Mouse (Mus musculus) liver, embryonic 11.5 days (tissue): ENCODE measurements at regions not wholly inside any gene's neighbourhood (a gene's known extent, or its start where the extent isn't known, plus 50 kb on each side); places are given as distances from the start of the nearest gene placed in this dataset.

ENCODE experiments used
- ATAC-seq: fragments of 200-750 bp; cut with Nextera tagmentation; replicated peaks from 2 replicates; pipeline ENCODE4 v1.8.0; 2017; ENCODE audit warnings: moderate number of reproducible peaks, mild to moderate bottlenecking, moderate TSS enrichment, moderate library complexity; ENCODE audit not compliant: low FRiP score
- DNase-seq: peaks from one replicate; pipeline ENCODE4 v3.0.0-alpha.2; 2017; ENCODE audit warnings: low spot score
- H3K27ac ChIP-seq: fragments of 300-500 bp; sonication (generic); 2 replicates; pipeline ENCODE4 v1.5.1; 2014; ENCODE audit warnings: mild to moderate bottlenecking, low read depth, low read length, control low read depth
- H3K27me3 ChIP-seq: fragments of 300-500 bp; sonication (generic); replicated peaks from 2 replicates; pipeline ENCODE4 v1.6.1; 2014; ENCODE audit warnings: low read length, mixed read lengths; ENCODE audit not compliant: control insufficient read depth, insufficient read depth
- H3K36me3 ChIP-seq: fragments of 300-500 bp; sonication (generic); 2 replicates; pipeline ENCODE4 v1.6.1; 2014; ENCODE audit warnings: mild to moderate bottlenecking, low read length, moderate library complexity, mixed read lengths; ENCODE audit not compliant: control insufficient read depth, insufficient read depth
- H3K4me1 ChIP-seq: fragments of 300-500 bp; sonication (generic); replicated peaks from 2 replicates; pipeline ENCODE4 v1.6.1; 2014; ENCODE audit warnings: low read length, mixed read lengths; ENCODE audit not compliant: control insufficient read depth, insufficient read depth
- H3K4me2 ChIP-seq: fragments of 300-500 bp; sonication (generic); 2 replicates; pipeline ENCODE4 v1.6.1; 2014; ENCODE audit warnings: mild to moderate bottlenecking, control low read depth, moderate library complexity
- H3K4me3 ChIP-seq: fragments of 300-500 bp; sonication (generic); 2 replicates; pipeline ENCODE4 v1.5.1; 2014; ENCODE audit warnings: low read depth, low read length, control low read depth
- H3K9ac ChIP-seq: fragments of 300-500 bp; sonication (generic); 2 replicates; pipeline ENCODE4 v1.6.1; 2014; ENCODE audit warnings: low read depth, low read length, control low read depth
- H3K9me3 ChIP-seq: fragments of 300-500 bp; sonication (generic); 2 replicates; pipeline ENCODE4 v1.6.1; 2016; ENCODE audit warnings: low read length, inconsistent platforms, mixed read lengths; ENCODE audit not compliant: control insufficient read depth
- WGBS: fragments of 180-500 bp; shearing (Covaris S2); extraction: QIAGEN DNeasy Blood & Tissue Kit; methylation state at CpG from one replicate; pipeline ENCODE4 v1.1.7; 2014; 5-methylcytosine and 5-hydroxymethylcytosine counted together

DNA sequence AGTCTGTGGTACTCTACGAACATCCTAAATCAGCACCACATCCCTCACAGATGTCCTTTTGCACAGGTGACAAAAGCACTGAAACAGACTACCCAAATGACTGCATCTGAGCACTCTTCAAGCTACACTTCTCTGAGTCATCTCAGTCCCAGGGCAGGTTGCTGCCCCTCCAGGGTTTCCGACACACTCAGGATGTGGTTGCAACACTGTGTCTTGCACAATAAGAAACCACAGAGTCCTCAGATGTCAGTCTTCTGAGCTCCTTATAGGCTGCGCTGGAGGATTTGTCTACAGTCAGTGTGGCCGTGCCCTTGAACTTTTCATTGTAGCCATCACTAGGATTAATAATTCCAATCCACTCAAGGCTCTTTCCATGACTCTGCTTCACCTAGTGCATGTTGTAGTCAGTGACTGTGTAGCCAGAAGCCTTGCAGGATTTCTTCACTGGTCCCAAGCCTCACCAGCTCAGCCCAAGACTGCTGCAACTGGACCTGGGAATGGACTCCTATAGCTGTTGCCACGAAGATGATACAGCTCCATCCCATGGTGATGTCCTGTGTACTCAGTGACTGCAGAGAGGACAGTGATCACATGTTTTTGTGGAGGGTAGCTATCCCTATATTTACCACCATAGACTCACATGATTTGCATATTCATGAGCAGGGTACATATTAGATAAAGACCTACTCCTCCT is 1103.3 kb upstream of the Tenm3 start:
- 57% methylated on average over 5 of the region's 5 CpGs for WGBS

DNA sequence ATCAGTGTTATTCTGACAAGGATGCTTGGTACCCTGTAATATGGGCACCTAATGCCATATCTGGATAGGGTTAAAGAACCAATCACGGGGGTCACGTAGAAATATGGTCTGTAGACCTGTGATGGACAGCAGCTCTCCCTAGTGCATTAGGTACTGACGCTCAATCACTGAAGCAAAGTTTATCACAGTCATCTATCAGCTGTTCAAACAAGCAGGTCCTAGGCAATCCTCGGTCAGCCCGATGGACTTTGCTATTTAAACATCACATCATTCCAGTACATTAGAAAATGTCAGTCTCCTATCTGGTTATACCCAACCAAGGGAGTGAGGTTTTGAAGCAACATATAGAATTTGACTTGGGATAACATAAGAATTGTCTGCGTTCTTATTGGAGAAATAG is 1088.4 kb upstream of the Tenm3 start:
- H3K4me3 ChIP-seq: no peak overlapping the region
- H3K9me3 ChIP-seq: no peaks in the 10 kb centered on the region
- no peaks in the 10 kb centered on the region for H3K27me3 ChIP-seq
- H3K36me3 ChIP-seq: no peaks in the 10 kb centered on the region
- 76% methylated on average over 6 of the region's 6 CpGs for WGBS
- H3K4me1 ChIP-seq: no peaks in the 10 kb centered on the region
- no peak overlapping the region for H3K27ac ChIP-seq
- ATAC-seq (peak; percentile 31; the same call in 1 of the 2 replicates), DNase-seq (no peak)
- no peak overlapping the region for H3K9ac ChIP-seq
- H3K4me2 ChIP-seq: no peak overlapping the region

More for the DNA sequence above, 1103.3 kb upstream of the Tenm3 start:
- DNase-seq (no peak), ATAC-seq (peak; percentile 26; the same call in 1 of the 2 replicates)
- Histone ChIP-seq H3K4me2 (no peak overlapping the region), H3K9ac (no peak overlapping the region), H3K9me3 (no peaks in the 10 kb centered on the region), H3K4me1 (no peaks in the 10 kb centered on the region), H3K27ac (no peak overlapping the region), H3K4me3 (no peak overlapping the region), H3K27me3 (no peaks in the 10 kb centered on the region), H3K36me3 (no peaks in the 10 kb centered on the region)

DNA sequence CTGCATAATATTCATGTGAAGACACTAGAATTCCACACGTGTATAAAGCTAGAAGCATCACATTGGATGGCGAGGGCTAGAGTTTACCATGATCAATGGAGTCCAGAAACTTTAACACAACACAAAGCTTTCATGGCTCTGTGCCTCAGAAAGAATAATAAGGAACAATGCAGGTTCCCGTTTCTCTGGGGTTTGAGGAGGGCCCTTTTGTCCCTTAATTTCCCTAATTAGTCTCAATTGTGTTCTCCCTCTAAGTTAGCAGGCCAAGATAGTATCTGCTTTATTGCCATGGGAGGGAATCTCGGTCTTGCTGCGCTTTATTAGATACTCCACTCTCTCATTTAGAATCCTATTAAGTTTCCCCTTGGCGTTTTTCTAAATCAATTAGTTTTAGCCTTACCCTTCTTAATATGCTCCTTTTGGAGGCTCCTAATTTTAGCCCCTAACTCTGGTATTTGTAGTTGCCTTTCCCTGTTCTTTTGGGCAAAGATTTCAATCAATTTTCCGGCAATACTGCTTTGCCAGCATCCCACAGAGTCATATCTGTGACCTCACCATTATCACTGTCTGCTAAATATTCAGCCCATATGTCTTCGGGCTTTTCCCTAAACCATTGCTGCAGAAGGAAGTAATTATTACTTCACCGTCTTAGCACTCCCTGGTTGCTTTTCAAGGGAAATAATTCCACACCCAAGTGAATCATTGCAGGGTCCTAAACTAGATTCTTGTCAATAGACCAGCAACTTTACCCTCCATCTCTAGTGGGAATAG is 1082.8 kb upstream of the Tenm3 start:
- Histone ChIP-seq H3K36me3 (no peaks in the 10 kb centered on the region), H3K4me2 (no peak overlapping the region), H3K27me3 (no peaks in the 10 kb centered on the region), H3K4me1 (no peaks in the 10 kb centered on the region), H3K9me3 (no peaks in the 10 kb centered on the region), H3K27ac (no peak overlapping the region), H3K9ac (no peak overlapping the region), H3K4me3 (no peak overlapping the region)
- ATAC-seq (no peak), DNase-seq (no peak)
- WGBS: 66% methylated on average over 9 of the region's 9 CpGs

DNA sequence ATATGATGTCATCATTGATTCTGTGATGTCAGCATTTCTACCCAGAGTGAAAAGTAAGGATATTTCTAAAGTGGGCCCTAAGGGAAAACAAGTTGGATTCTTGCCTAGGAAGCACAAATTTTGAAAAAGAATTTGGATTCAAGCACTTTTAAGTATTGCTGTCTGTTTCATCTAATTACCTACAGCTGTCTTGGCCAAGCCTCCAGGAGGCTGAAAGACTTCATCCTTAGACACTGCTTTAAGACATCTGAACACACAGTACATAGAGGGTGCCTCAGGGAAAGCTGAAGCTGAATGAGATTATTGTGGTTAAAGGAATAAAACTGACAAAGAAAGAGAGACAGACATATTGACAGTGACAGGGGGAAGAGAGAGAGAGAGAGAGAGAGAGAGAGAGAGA is 1061.3 kb upstream of the Tenm3 start:
- H3K27me3 ChIP-seq: no peaks in the 10 kb centered on the region
- no peak overlapping the region for H3K9ac ChIP-seq
- H3K4me1 ChIP-seq: no peaks in the 10 kb centered on the region
- no peak for DNase-seq
- H3K36me3 ChIP-seq: no peaks in the 10 kb centered on the region
- no peak overlapping the region for H3K4me3 ChIP-seq
- H3K9me3 ChIP-seq: no peaks in the 10 kb centered on the region
- no peak for ATAC-seq
- H3K4me2 ChIP-seq: no peak overlapping the region
- no peak overlapping the region for H3K27ac ChIP-seq

- DNase-seq (no peak), ATAC-seq (no peak)
- Histone ChIP-seq H3K4me1 (no peaks in the 10 kb centered on the region), H3K27me3 (no peaks in the 10 kb centered on the region), H3K4me2 (no peak overlapping the region), H3K9ac (no peak overlapping the region), H3K4me3 (no peak overlapping the region), H3K36me3 (no peaks in the 10 kb centered on the region), H3K27ac (no peak overlapping the region), H3K9me3 (no peaks in the 10 kb centered on the region)
- WGBS: 74% methylated on average over 6 of the region's 6 CpGs
Measured at GRCm38 (mm10) chr8:49902032-49902431, 1058.3 kb upstream of the Tenm3 start.

GRCm38 (mm10) chr8:49901601-49902000 is 1057.8 kb upstream of the Tenm3 start:
- WGBS: 76% methylated on average over 9 of the region's 9 CpGs
- H3K4me1 ChIP-seq: no peaks in the 10 kb centered on the region
- no peak for ATAC-seq
- no peak overlapping the region for H3K4me2 ChIP-seq
- DNase-seq: no peak
- no peaks in the 10 kb centered on the region for H3K9me3 ChIP-seq
- H3K4me3 ChIP-seq: no peak overlapping the region
- H3K27me3 ChIP-seq: no peaks in the 10 kb centered on the region
- H3K27ac ChIP-seq: no peak overlapping the region
- H3K36me3 ChIP-seq: no peaks in the 10 kb centered on the region
- H3K9ac ChIP-seq: no peak overlapping the region
